Mouse (Mus musculus) embryonic facial prominence, embryonic 10.5 days (tissue): ENCODE data around the gene Ms4a18. TPM values are rescaled to one million over a fixed set of nuclear protein-coding genes. Genes with fewer than 3 reads are reported as not detected.

ENCODE experiments used
- DNase-seq: peaks from one replicate; pipeline ENCODE4 v3.0.0-alpha.2; 2017; ENCODE audit warnings: low spot score
- H3K27ac ChIP-seq: fragments of 300-500 bp; sonication (generic); replicated peaks from 2 replicates; pipeline ENCODE4 v1.5.1; 2016; ENCODE audit warnings: mild to moderate bottlenecking
- H3K27me3 ChIP-seq: fragments of 300-500 bp; sonication (generic); replicated peaks from 2 replicates; pipeline ENCODE4 v1.6.1; 2016; ENCODE audit warnings: low read depth, mild to moderate bottlenecking; ENCODE audit not compliant: poor library complexity, severe bottlenecking
- H3K36me3 ChIP-seq: fragments of 300-500 bp; sonication (generic); replicated peaks from 2 replicates; pipeline ENCODE4 v1.6.1; 2016; ENCODE audit warnings: mild to moderate bottlenecking, moderate library complexity
- H3K4me1 ChIP-seq: fragments of 300-500 bp; sonication (generic); 2 replicates; pipeline ENCODE4 v1.6.1; 2016
- H3K4me3 ChIP-seq: fragments of 300-500 bp; sonication (generic); 2 replicates; pipeline ENCODE4 v1.5.1; 2016; ENCODE audit warnings: mild to moderate bottlenecking, moderate library complexity
- H3K9me3 ChIP-seq: fragments of 300-500 bp; sonication (generic); 2 replicates; pipeline ENCODE4 v1.6.1; 2016; ENCODE audit warnings: mild to moderate bottlenecking
- WGBS: fragments of 180-500 bp; shearing (Covaris S2); methylation state at CpG from one replicate; pipeline ENCODE4 v1.1.7; 2016; 5-methylcytosine and 5-hydroxymethylcytosine counted together
- polyA plus RNA-seq: library from polyadenylated mRNA; unstranded; fragments of >200 nt; fragmentation: Nextera tagmentation; extraction: Ambion mirVana; gene quantifications from 2 replicates; pipeline ENCODE4 v1.2.1, GENCODE M21; 2016

The Ms4a18 gene
- polyA plus RNA-seq, 1 experiment from 2014 or later, result not detected

- H3K36me3 ChIP-seq, result 0 out of 2 replicates have a peak, but pooled peaks cover 2% of the 10 kb centered on the region
- H3K9me3 ChIP-seq, result no peaks in the 10 kb centered on the region
- H3K4me1 ChIP-seq, result peaks cover 35% of the 10 kb centered on the region
- H3K27me3 ChIP-seq, result no peaks in the 10 kb centered on the region
- no peak overlapping the region for H3K4me3 ChIP-seq
- peak; percentile 41 for DNase-seq
- no peak overlapping the region; the same call in 1 of the 2 replicates for H3K27ac ChIP-seq
- WGBS, result 75% methylated on average over 11 of the region's 11 CpGs
These were observed 65.6 kb downstream of the Ms4a18 start for GRCm38 (mm10) chr19:10952021-10952939.

- Histone ChIP-seq H3K27ac (peak overlapping the region; percentile 73), H3K4me3 (peak overlapping the region; percentile 98), H3K9me3 (no peaks in the 10 kb centered on the region), H3K4me1 (peaks cover 46% of the 10 kb centered on the region), H3K27me3 (no peaks in the 10 kb centered on the region), H3K36me3 (peaks cover 29% of the 10 kb centered on the region)
- no peak for DNase-seq
- 39% methylated on average over 9 of the region's 9 CpGs for WGBS
These were observed 68.3 kb downstream of the Ms4a18 start for GRCm38 (mm10) chr19:10949558-10949957.

GRCm38 (mm10) chr19:10949112-10949511 is 68.7 kb downstream of the Ms4a18 start, which contains the start of gene Ccdc86:
Ccdc86 (minus strand) TSS chr19:10949266.
- DNase-seq, result peak; percentile 97
- Histone ChIP-seq H3K27ac (peak within 1 kb of the TSS; percentile 75), H3K36me3 (peaks cover 33% of the 10 kb centered on the region), H3K4me3 (peak within 1 kb of the TSS; percentile 98), H3K27me3 (no peaks in the 10 kb centered on the region), H3K9me3 (no peaks in the 10 kb centered on the region), H3K4me1 (peaks cover 46% of the 10 kb centered on the region)
- WGBS, result under 1% methylated on average over 30 of the region's 30 CpGs

DNA sequence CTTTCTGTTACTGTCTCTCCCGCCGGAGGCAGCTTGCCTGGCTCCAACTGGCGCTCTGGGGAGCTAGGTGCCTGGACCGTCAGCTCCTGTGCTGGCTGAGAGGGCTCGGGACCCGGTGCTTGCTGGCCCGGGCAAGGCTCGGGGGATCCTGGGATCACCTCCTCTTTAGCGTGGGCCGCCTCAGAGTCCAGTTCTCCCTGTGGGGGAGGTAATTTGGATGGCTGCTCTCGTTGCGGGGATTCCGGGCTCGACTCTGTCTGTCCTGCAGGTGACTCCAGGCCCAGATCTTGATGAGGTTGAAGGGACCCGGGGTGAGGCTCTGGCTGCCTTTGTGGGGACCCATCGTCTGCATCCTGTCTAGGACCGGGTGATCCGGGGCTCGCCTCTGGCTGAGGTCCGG is 69.4 kb downstream of the Ms4a18 start:
- DNase-seq, result no peak

GRCm38 (mm10) chr19:10947219-10947618 is 70.6 kb downstream of the Ms4a18 start:
- no peaks in the 10 kb centered on the region for H3K9me3 ChIP-seq
- peaks cover 42% of the 10 kb centered on the region for H3K4me1 ChIP-seq
- 91% methylated on average over 5 of the region's 5 CpGs for WGBS
- DNase-seq, result no peak
- peaks cover 52% of the 10 kb centered on the region for H3K36me3 ChIP-seq
- H3K27me3 ChIP-seq, result no peaks in the 10 kb centered on the region
- H3K27ac ChIP-seq, result no peak overlapping the region
- peak overlapping the region; percentile 98 for H3K4me3 ChIP-seq

More for the DNA sequence above, 69.4 kb downstream of the Ms4a18 start:
- Histone ChIP-seq H3K4me3 (peak overlapping the region; percentile 98), H3K27me3 (no peaks in the 10 kb centered on the region), H3K9me3 (no peaks in the 10 kb centered on the region), H3K36me3 (peaks cover 40% of the 10 kb centered on the region), H3K27ac (peak overlapping the region; percentile 75), H3K4me1 (peaks cover 46% of the 10 kb centered on the region)
- 1% methylated on average over 20 of the region's 20 CpGs for WGBS

Other genes starting within 250 kb of the Ms4a18 start
- 0.09 and 0.15 TPM in 2 replicates for gene Cd6, start 188.0 kb downstream of the Ms4a18 start, polyA plus RNA-seq
- gene Slc15a3, start 178.3 kb downstream of the Ms4a18 start, polyA plus RNA-seq, result 0.43 and 0.77 TPM in 2 replicates
- 139 and 142 TPM in 2 replicates for gene Tmem132a, start 148.1 kb downstream of the Ms4a18 start, polyA plus RNA-seq
- 60.8 and 63.7 TPM in 2 replicates for gene Tmem109, start 136.0 kb downstream of the Ms4a18 start, polyA plus RNA-seq
- gene Prpf19, start 122.8 kb downstream of the Ms4a18 start, polyA plus RNA-seq, result 38.9 and 42.0 TPM in 2 replicates
- not detected in 2 replicates for gene Zp1, start 97.4 kb downstream of the Ms4a18 start, polyA plus RNA-seq
- 0.09 TPM in 1 of 2 replicates, not detected in the other for gene Ptgdr2, start 80.9 kb downstream of the Ms4a18 start, polyA plus RNA-seq
- 47.2 and 51.5 TPM in 2 replicates for gene Ccdc86, start 68.8 kb downstream of the Ms4a18 start, polyA plus RNA-seq
- gene Ms4a10, start 43.4 kb downstream of the Ms4a18 start, polyA plus RNA-seq, result not detected in 2 replicates
- gene Ms4a15, start 24.8 kb downstream of the Ms4a18 start, polyA plus RNA-seq, result not detected in 2 replicates
- gene Ms4a8a, start 63.1 kb upstream of the Ms4a18 start, polyA plus RNA-seq, result not detected in 2 replicates
- not detected in 2 replicates for gene 1700017D01Rik, start 112.8 kb upstream of the Ms4a18 start, polyA plus RNA-seq
- not detected in 2 replicates for gene 1700025F22Rik, start 147.3 kb upstream of the Ms4a18 start, polyA plus RNA-seq
- gene Ms4a13, start 178.7 kb upstream of the Ms4a18 start, polyA plus RNA-seq, result not detected in 2 replicates
- not detected in 2 replicates for gene Ms4a12, start 214.4 kb upstream of the Ms4a18 start, polyA plus RNA-seq
- not detected in 2 replicates for gene Ms4a1, start 248.2 kb upstream of the Ms4a18 start, polyA plus RNA-seq